Mouse (Mus musculus) bone marrow macrophage, adult 2 months (primary cell): ENCODE data around the gene Igsf21. TPM values are rescaled to one million over a fixed set of nuclear protein-coding genes. Genes with fewer than 3 reads are reported as not detected.

Source experiments
- H3K27ac ChIP-seq: 2 replicates; pipeline ENCODE4 v1.5.1; 2012; ENCODE audit warnings: low read depth, low read length; ENCODE audit not compliant: insufficient read depth
- H3K4me1 ChIP-seq: 2 replicates; pipeline ENCODE4 v1.6.1; 2012; ENCODE audit warnings: low read length; ENCODE audit not compliant: control insufficient read depth, insufficient read depth
- H3K4me3 ChIP-seq: 2 replicates; pipeline ENCODE4 v1.5.1; 2012; ENCODE audit warnings: mild to moderate bottlenecking, low read length, moderate library complexity; ENCODE audit not compliant: insufficient read depth
- CTCF ChIP-seq: IDR thresholded peaks from 2 replicates; pipeline ENCODE4 v1.5.1; 2012; ENCODE audit warnings: low read depth, mild to moderate bottlenecking, low read length, moderate library complexity
- POLR2A ChIP-seq: IDR thresholded peaks from 2 replicates; pipeline ENCODE4 v1.6.1; 2012; ENCODE audit warnings: mild to moderate bottlenecking, low read depth, low read length, borderline replicate concordance
- polyA plus RNA-seq: library from polyadenylated mRNA; stranded (reverse); fragments of >200 nt; gene quantifications from 2 replicates; pipeline ENCODE4 v1.2.4, GENCODE M21; 2012; ENCODE audit not compliant: missing spikeins, insufficient read depth, insufficient read length

Gene Igsf21
- polyA plus RNA-seq, 1 experiment, result not detected

DNA sequence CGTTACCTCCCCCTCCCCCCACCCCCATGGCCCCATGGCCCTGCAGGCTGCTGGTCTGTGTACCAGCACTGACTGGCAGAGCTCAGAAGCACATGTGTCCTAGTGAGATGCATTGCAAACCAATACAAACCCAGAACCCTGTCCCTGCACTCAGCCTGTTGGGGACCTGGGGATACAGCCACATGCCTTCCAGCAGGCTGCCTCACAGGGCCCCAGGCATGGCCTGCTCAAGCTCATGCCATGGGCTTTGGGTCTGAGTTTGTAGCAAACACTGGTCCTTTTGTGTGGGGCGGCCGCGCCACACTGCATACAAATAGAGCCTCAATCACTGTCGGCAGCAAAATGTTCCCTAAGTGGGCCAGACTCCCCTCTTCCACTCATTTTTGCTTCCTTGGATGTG, 28.2 kb downstream of the Igsf21 start:
- Histone ChIP-seq H3K4me1 (no peaks in the 10 kb centered on the region), H3K27ac (no peak overlapping the region), H3K4me3 (no peak overlapping the region)
- TF ChIP-seq POLR2A (no peak), CTCF (no peak)

DNA sequence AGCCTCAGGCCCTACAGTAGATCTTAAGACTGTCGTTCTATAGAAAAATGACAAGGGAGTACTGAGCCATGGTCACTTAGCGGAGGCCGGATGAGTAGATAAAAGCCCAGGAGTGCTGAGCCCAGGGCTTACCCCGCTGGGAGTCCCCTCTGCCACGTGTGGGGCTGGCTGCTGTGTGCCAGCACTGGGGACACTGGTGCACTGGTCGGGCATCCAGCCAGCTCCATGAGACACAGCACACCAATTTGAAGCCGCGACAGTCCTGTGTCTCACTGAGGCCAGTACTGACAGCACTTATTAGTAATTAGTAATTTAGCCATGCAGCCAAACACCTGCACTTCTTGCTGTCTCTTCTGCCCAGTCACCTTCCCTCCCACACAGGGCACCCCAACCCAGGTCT, 28.6 kb downstream of the Igsf21 start:
- TF ChIP-seq CTCF (no peak), POLR2A (no peak)
- no peak overlapping the region for H3K4me3 ChIP-seq
- no peak overlapping the region for H3K27ac ChIP-seq
- no peaks in the 10 kb centered on the region for H3K4me1 ChIP-seq

DNA sequence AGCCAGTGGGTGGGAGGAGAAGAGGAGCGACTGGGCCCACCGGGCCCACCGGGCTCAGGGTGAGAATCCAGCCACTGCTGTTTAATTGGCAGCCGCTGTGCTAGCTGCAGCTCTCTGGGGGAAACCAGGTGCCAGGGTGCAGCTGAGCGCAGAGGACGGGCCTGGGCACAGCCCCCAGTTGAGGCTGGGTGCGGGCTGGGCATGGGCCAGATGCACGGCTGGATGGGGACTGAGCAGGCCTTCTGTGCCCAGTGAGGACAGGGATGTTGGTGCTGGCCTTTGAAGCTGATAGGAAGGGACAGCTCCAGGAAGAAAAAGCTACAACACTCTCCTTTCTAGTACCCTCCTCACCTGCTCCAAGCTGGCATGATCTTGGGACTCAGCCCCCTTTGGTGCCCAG, 30.5 kb downstream of the Igsf21 start:
- no peak overlapping the region for H3K27ac ChIP-seq
- H3K4me3 ChIP-seq, result no peak overlapping the region
- TF ChIP-seq POLR2A (no peak), CTCF (no peak)
- H3K4me1 ChIP-seq, result no peaks in the 10 kb centered on the region

DNA sequence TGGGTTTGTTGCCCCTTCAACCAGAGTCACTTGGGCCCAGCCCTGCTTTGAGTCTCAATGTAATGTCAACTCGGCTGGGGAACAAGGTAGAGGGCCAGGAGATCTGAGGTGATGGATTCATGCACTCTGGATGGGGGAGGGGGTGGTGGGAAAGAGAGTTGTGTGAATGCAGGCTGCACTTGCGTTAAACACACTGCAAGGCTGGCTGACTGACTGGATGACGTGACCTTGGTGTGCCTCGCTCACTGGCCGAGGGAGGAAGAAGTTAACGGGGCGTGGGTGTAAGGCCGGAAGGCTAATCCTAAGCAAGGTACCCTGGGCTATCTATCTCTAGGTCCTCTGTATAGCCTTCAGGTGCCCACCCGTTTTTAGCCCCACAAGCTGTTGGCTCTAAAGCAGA, 31.4 kb downstream of the Igsf21 start:
- Histone ChIP-seq H3K4me3 (no peak overlapping the region), H3K27ac (no peak overlapping the region), H3K4me1 (no peaks in the 10 kb centered on the region)
- TF ChIP-seq POLR2A (no peak), CTCF (no peak)

DNA sequence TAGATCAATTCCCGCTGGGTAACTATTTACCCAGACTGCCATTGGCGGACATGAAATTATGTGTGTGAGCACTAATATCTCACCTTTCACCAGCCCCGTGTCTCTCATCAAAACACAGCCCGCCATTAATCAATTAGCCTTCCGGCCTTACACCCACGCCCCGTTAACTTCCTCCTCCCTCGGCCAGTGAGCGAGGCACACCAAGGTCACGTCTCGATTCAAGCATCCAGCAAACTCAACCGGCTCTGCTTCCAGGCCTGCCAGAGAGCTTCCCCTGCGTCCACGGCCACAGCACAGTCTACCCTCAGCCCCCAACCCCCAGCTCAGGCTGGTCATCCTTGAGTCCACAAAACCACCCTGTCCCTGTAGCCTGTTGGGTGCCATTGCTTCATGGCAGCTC, 32.2 kb downstream of the Igsf21 start:
- no peak for TF ChIP-seq CTCF
- no peak for TF ChIP-seq POLR2A
- H3K4me1 ChIP-seq, result no peaks in the 10 kb centered on the region
- no peak overlapping the region for H3K4me3 ChIP-seq

GRCm38 (mm10) chr4:140210129-140210890, 36.3 kb downstream of the Igsf21 start:
- H3K4me3 ChIP-seq, result no peak overlapping the region
- TF ChIP-seq CTCF (no peak), POLR2A (no peak)
- no peaks in the 10 kb centered on the region for H3K4me1 ChIP-seq
- H3K27ac ChIP-seq, result no peak overlapping the region

More for the DNA sequence above, 32.2 kb downstream of the Igsf21 start:
- no peak overlapping the region for H3K27ac ChIP-seq

GRCm38 (mm10) chr4:140205811-140206231, 40.8 kb downstream of the Igsf21 start:
- Histone ChIP-seq H3K4me3 (no peak overlapping the region), H3K27ac (no peak overlapping the region), H3K4me1 (no peaks in the 10 kb centered on the region)
- TF ChIP-seq POLR2A (no peak), CTCF (no peak)

- H3K27ac ChIP-seq, result no peak overlapping the region
- no peaks in the 10 kb centered on the region for H3K4me1 ChIP-seq
- TF ChIP-seq CTCF, result no peak
- no peak for TF ChIP-seq POLR2A
- no peak overlapping the region for H3K4me3 ChIP-seq
Measured at GRCm38 (mm10) chr4:140204775-140205174, 41.8 kb downstream of the Igsf21 start.

- Histone ChIP-seq H3K4me1 (no peaks in the 10 kb centered on the region), H3K27ac (no peak overlapping the region), H3K4me3 (no peak overlapping the region)
- no peak for TF ChIP-seq CTCF
- TF ChIP-seq POLR2A, result no peak
Measured at GRCm38 (mm10) chr4:140203696-140204272, 42.8 kb downstream of the Igsf21 start.

- Histone ChIP-seq H3K4me3 (no peak overlapping the region), H3K27ac (no peak overlapping the region), H3K4me1 (no peaks in the 10 kb centered on the region)
- TF ChIP-seq CTCF, result no peak
- TF ChIP-seq POLR2A, result no peak
Measured at GRCm38 (mm10) chr4:140202196-140202595, 44.4 kb downstream of the Igsf21 start.

DNA sequence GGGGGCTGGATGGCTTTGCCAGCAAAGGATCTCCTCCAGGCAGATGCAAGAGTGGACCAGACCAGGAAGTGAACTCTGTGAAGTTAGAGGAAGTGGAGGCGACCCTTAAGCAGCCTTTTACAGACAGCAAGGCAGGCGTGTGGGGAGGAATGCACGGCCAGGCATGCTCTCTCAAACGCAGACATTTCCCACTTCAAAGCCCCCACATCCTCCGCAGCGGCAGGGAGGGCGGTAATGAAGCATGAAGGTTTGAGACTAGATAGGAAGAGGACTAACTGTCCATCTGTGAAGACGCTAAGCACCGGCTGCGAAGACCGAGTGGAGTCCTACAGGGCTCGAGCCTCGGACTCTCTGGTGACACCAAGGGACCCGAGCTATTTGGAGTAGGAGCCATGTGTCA, 46.3 kb downstream of the Igsf21 start:
- Histone ChIP-seq H3K4me3 (no peak overlapping the region), H3K4me1 (no peaks in the 10 kb centered on the region), H3K27ac (no peak overlapping the region)
- TF ChIP-seq CTCF (no peak), POLR2A (no peak)
